Mouse (Mus musculus) embryonic facial prominence, embryonic 14.5 days (tissue): ENCODE measurements around the gene Wdr20. TPM values are rescaled to one million over a fixed set of nuclear protein-coding genes. Genes with fewer than 3 reads are reported as not detected.

Experiments
- ATAC-seq: fragments of 200-750 bp; cut with Nextera tagmentation; 2 replicates; pipeline ENCODE4 v1.8.0; 2017; ENCODE audit warnings: low read depth, moderate number of reproducible peaks, moderate TSS enrichment
- DNase-seq: peaks from one replicate; pipeline ENCODE4 v3.0.0-alpha.2; 2015; ENCODE audit warnings: low spot score
- H3K27ac ChIP-seq: fragments of 300-500 bp; sonication (generic); replicated peaks from 2 replicates; pipeline ENCODE4 v1.5.1; 2014; ENCODE audit warnings: low read depth, mild to moderate bottlenecking, low read length, moderate library complexity
- H3K27me3 ChIP-seq: fragments of 300-500 bp; sonication (generic); replicated peaks from 2 replicates; pipeline ENCODE4 v1.6.1; 2014; ENCODE audit warnings: low read length; ENCODE audit not compliant: control insufficient read depth, insufficient read depth
- H3K36me3 ChIP-seq: fragments of 300-500 bp; sonication (generic); 2 replicates; pipeline ENCODE4 v1.6.1; 2014; ENCODE audit warnings: low read length, mixed read lengths; ENCODE audit not compliant: control insufficient read depth, insufficient read depth
- H3K4me1 ChIP-seq: fragments of 300-500 bp; sonication (generic); 2 replicates; pipeline ENCODE4 v1.6.1; 2014; ENCODE audit warnings: antibody characterized with exemption, low read length; ENCODE audit not compliant: control insufficient read depth, insufficient read depth
- H3K4me2 ChIP-seq: fragments of 300-500 bp; sonication (generic); 2 replicates; pipeline ENCODE4 v1.6.1; 2014; ENCODE audit warnings: low read depth, mild to moderate bottlenecking, low read length, moderate library complexity, mixed read lengths
- H3K4me3 ChIP-seq: fragments of 300-500 bp; sonication (generic); 2 replicates; pipeline ENCODE4 v1.5.1; 2014; ENCODE audit warnings: low read depth, mild to moderate bottlenecking, low read length
- H3K9ac ChIP-seq: fragments of 300-500 bp; sonication (generic); 2 replicates; pipeline ENCODE4 v1.6.1; 2014; ENCODE audit warnings: low read depth, mild to moderate bottlenecking, low read length, moderate library complexity, mixed read lengths
- H3K9me3 ChIP-seq: fragments of 300-500 bp; sonication (generic); 2 replicates; pipeline ENCODE4 v1.6.1; 2016; ENCODE audit warnings: low read length; ENCODE audit not compliant: control insufficient read depth
- whole genome bisulfite sequencing: fragments of 180-500 bp; shearing (Covaris S2); extraction: QIAGEN DNeasy Blood & Tissue Kit; methylation state at CpG from one replicate; pipeline ENCODE4 v1.1.7; 2014; 5-methylcytosine and 5-hydroxymethylcytosine counted together
- polyA plus RNA-seq: library from polyadenylated mRNA; unstranded; fragments of >200 nt; fragmentation: Nextera tagmentation; extraction: Ambion mirVana; gene quantifications from 2 replicates; pipeline ENCODE4 v1.2.1, GENCODE M21; 2014

Gene Wdr20
- polyA plus RNA-seq, 1 experiment from 2014 or later = 18.3 TPM

DNA sequence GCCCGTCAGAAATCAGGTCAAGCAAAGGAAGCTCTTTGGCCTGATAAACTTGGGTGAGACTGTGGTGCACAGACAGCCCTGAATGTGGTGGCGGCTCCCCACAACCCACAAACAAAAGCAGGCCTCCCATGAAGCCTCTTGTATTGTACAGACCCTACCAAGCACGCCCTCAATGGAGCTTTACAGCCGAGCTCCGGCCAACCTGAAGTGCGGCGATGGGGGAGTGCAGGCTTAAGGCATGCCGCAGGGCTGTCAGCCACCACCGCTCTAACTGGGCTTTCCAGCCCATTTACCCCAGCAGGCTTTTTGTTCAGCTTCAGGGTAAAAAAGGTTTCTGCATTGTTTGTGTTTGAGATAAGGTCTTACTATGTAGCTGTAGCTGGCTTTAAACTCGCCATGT, 70.7 kb downstream of the Wdr20 start:
- Histone ChIP-seq H3K36me3 (peaks cover 16% of the 10 kb centered on the region; the same call in 1 of the 2 replicates), H3K9ac (no peak overlapping the region), H3K4me2 (no peak overlapping the region), H3K4me3 (no peak overlapping the region), H3K27ac (peak overlapping the region; percentile 1; the same call in 1 of the 2 replicates), H3K27me3 (no peaks in the 10 kb centered on the region), H3K9me3 (no peaks in the 10 kb centered on the region), H3K4me1 (no peaks in the 10 kb centered on the region)
- DNase-seq = peak; percentile 9
- 0 out of 2 replicates have a peak, but pooled peaks have one; percentile 12 for ATAC-seq
- WGBS = 65% methylated on average over 10 of the region's 10 CpGs

DNA sequence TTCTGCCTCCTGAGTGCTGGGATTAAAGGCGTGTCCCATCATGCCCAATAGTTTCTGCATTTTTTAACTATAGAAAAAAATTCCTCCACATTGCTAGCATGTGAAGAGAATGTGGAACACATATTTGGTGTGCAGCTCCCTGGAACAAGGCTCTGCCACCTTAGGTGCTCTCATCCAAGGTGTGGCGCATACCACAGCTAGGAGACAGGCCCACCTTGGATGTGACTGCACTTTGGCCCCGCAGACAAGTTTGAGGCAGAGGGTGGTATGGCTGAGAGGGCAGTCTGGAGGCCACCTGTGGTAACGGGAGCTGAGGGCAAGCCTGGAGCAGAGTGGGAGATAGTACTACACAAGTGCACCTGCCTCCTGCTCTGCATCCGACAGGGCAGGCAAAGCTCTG, 71.1 kb downstream of the Wdr20 start:
- Histone ChIP-seq H3K27ac (no peak overlapping the region), H3K9ac (no peak overlapping the region), H3K4me2 (no peak overlapping the region), H3K27me3 (no peaks in the 10 kb centered on the region), H3K4me1 (no peaks in the 10 kb centered on the region), H3K36me3 (peaks cover 16% of the 10 kb centered on the region; the same call in 1 of the 2 replicates), H3K9me3 (no peaks in the 10 kb centered on the region), H3K4me3 (no peak overlapping the region)
- ATAC-seq (peak; percentile 45), DNase-seq (peak; percentile 30)
- WGBS = 79% methylated on average over 5 of the region's 5 CpGs

DNA sequence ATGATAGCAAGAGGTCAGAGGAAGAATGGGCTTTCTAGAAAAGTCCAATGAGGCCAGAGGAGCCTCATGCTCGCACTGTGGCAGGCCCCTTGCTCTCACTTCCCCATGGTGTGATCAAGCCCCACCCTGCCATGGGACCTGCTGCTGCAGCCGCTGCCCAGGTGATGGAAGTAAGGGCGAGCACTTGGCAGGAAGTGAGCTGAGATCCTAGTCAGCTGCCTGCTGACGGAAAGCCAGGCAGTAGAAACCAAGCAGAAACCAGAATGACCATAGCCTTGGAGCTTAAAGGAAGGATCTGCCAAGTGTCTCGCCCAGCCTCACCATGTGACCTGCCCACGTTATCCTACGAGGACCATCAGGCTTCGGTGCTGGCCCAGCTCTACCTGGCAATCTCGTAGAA, 75.4 kb downstream of the Wdr20 start:
- H3K9me3 ChIP-seq = no peaks in the 10 kb centered on the region
- peaks cover 12% of the 10 kb centered on the region; the same call in 1 of the 2 replicates for H3K36me3 ChIP-seq
- ATAC-seq (no peak), DNase-seq (no peak)
- H3K27me3 ChIP-seq = no peaks in the 10 kb centered on the region
- H3K4me3 ChIP-seq = no peak overlapping the region
- H3K4me2 ChIP-seq = no peak overlapping the region
- WGBS = 85% methylated on average over 9 of the region's 9 CpGs
- H3K4me1 ChIP-seq = no peaks in the 10 kb centered on the region
- H3K27ac ChIP-seq = no peak overlapping the region
- H3K9ac ChIP-seq = no peak overlapping the region

DNA sequence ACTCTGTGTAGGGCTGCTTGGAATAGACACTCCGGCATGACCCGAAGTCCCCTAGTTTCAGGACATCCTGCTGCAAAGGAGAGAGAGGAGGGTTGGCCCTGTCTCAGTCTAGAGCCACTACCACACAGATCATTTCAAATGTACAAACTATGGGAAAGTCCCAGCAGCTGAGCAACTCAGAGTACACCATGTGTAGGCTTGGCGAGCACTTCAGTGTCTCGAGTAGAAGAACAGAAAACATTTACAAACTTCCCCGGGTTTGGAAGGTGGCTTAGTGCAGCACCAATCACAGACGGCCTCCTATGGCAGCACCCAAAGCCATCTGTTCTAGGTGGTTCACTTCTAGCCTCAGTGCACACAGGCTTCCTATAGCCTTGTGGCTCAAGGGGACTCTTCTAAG, 75.9 kb downstream of the Wdr20 start:
- no peak for ATAC-seq
- 87% methylated on average over 6 of the region's 6 CpGs for WGBS
- H3K4me3 ChIP-seq = no peak overlapping the region
- H3K4me2 ChIP-seq = no peak overlapping the region
- H3K27me3 ChIP-seq = no peaks in the 10 kb centered on the region
- peaks cover 12% of the 10 kb centered on the region; the same call in 1 of the 2 replicates for H3K36me3 ChIP-seq
- H3K9ac ChIP-seq = no peak overlapping the region
- no peak overlapping the region for H3K27ac ChIP-seq
- no peaks in the 10 kb centered on the region for H3K9me3 ChIP-seq
- H3K4me1 ChIP-seq = no peaks in the 10 kb centered on the region
- DNase-seq = no peak

DNA sequence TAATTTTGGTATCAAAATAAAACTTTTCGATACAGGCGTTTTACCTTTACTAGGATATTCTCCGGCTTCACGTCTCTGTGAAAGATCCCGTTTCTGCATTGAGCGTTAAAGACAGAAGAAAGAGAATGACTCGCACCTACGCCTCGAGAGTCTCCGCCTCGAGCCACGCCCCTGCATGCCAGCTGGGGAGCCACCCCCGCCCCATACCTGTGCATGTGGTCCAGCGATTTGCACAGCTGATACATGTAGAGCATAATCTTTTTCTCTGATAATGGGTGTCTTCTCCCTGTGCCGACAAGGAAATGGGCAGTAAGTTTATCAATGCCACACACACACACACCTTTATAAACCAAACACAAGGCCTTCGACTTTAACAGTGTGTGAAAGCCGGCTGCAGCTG, 77.2 kb downstream of the Wdr20 start:
- DNase-seq = no peak
- 73% methylated on average over 17 of the region's 17 CpGs for WGBS
- Histone ChIP-seq H3K9ac (no peak overlapping the region), H3K4me2 (no peak overlapping the region), H3K9me3 (no peaks in the 10 kb centered on the region), H3K27ac (no peak overlapping the region), H3K36me3 (peaks cover 12% of the 10 kb centered on the region; the same call in 1 of the 2 replicates), H3K4me3 (no peak overlapping the region), H3K27me3 (no peaks in the 10 kb centered on the region), H3K4me1 (no peaks in the 10 kb centered on the region)
- peak; percentile 41; the same call in 1 of the 2 replicates for ATAC-seq

DNA sequence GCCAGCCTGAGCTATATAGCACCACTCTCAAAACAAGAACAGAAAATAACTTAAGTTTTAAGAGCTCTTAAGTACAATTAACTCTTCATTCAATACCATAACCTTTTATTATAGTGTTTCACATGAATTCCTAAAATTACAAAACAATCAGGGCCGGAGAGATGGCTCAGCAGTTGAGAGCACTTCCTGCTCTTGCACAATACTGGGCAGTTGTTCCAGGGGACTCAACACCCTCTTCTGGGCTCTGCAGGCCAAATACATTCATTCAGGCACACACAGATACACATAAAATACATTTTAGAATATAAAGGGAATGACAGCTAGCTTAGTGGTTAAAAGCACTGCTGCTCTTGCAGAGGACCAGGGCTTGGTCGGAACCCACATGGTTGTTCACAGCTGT, 79.1 kb downstream of the Wdr20 start:
- Histone ChIP-seq H3K4me2 (no peak overlapping the region), H3K4me3 (no peak overlapping the region), H3K9ac (no peak overlapping the region), H3K4me1 (no peaks in the 10 kb centered on the region), H3K27me3 (no peaks in the 10 kb centered on the region), H3K27ac (no peak overlapping the region), H3K9me3 (no peaks in the 10 kb centered on the region), H3K36me3 (0 out of 2 replicates have a peak, but pooled peaks cover 4% of the 10 kb centered on the region)
- ATAC-seq (no peak), DNase-seq (no peak)
- WGBS = 83% methylated on average over 2 of the region's 2 CpGs

DNA sequence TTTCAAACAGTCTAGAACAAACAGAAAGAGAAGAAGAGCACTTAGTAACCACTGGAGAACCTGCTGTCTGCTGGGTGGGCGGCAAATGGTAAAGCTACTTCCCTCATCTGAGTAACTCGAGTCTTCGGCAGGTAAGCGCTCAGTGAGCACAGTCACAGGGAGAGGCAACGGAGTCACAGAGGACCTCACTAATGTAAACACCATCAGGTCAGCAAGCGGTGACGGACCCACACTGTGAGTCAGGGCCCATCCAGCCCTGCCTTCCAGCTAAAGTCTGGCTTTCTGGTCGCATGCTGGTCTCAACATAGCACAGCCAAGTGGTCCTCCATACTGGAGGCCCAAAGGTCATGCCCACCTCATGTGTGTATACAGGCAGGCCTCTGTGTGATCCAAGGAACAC, 81.6 kb downstream of the Wdr20 start:
- Histone ChIP-seq H3K36me3 (no peaks in the 10 kb centered on the region), H3K27me3 (no peaks in the 10 kb centered on the region), H3K9me3 (no peaks in the 10 kb centered on the region), H3K27ac (no peak overlapping the region), H3K4me3 (no peak overlapping the region), H3K4me2 (no peak overlapping the region), H3K9ac (no peak overlapping the region), H3K4me1 (no peaks in the 10 kb centered on the region)
- DNase-seq (no peak), ATAC-seq (no peak)
- WGBS = 69% methylated on average over 8 of the region's 8 CpGs

DNA sequence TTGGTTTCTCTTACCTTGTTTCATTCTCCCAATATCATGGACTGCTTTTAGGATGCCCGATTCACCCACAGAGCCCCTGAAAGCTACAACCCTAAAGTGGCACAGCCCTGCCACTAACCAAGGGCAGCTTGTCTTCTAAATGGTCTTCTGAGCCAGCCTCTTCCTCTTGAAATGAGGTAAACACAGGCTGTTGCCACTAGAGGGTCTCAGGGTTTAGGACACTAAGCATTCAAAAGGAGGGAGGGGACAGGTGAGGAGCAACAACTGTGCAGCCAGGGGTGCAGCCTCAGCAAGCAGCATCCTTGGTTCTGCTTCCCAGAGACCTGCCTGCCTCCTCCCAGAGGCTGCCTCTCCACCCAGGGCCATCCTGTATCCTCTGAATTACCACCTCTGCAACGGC, 84.0 kb downstream of the Wdr20 start:
- no peak overlapping the region for H3K27ac ChIP-seq
- DNase-seq (no peak), ATAC-seq (no peak)
- no peaks in the 10 kb centered on the region for H3K9me3 ChIP-seq
- no peak overlapping the region for H3K4me3 ChIP-seq
- no peak overlapping the region for H3K4me2 ChIP-seq
- H3K4me1 ChIP-seq = no peaks in the 10 kb centered on the region
- H3K27me3 ChIP-seq = no peaks in the 10 kb centered on the region
- H3K36me3 ChIP-seq = no peaks in the 10 kb centered on the region
- 83% methylated on average over 2 of the region's 2 CpGs for WGBS
- no peak overlapping the region for H3K9ac ChIP-seq

DNA sequence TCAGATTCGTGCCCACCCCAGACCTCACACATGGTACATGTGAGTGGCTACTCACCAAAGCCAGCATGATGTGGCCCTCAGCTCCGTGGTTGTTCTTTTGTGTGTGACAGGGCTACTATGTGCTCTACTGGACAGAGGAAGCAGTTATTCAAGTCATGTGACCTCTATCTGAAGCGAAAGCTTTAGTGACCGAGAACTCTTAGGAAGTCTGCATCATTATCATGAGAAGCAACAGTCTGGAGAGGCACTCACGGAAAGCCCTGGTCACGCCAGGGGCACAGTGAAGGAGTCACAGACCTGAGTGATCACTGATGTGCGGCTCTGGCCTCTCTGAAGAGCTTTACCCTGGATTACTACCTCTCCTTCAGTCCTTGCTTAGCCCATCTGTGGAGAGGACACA, 84.6 kb downstream of the Wdr20 start:
- Histone ChIP-seq H3K27ac (no peak overlapping the region), H3K36me3 (no peaks in the 10 kb centered on the region), H3K4me2 (no peak overlapping the region), H3K4me3 (no peak overlapping the region), H3K9me3 (no peaks in the 10 kb centered on the region), H3K4me1 (no peaks in the 10 kb centered on the region), H3K9ac (no peak overlapping the region), H3K27me3 (no peaks in the 10 kb centered on the region)
- 86% methylated on average over 7 of the region's 7 CpGs for WGBS
- no peak for ATAC-seq
- no peak for DNase-seq
